Mouse (Mus musculus) kidney, postnatal 0 days (tissue): Measurements from ENCODE around the gene Wbp11. TPM values are rescaled to one million over a fixed set of nuclear protein-coding genes. Genes with fewer than 3 reads are reported as not detected.

Experiments used
- ATAC-seq: fragments of 200-750 bp; cut with Nextera tagmentation; replicated peaks from 2 replicates; pipeline ENCODE4 v1.8.0; 2017; ENCODE audit warnings: low read depth, moderate number of reproducible peaks, moderate TSS enrichment, moderate library complexity; ENCODE audit not compliant: low FRiP score
- DNase-seq: peaks from one replicate; pipeline ENCODE4 v3.0.0-alpha.2; 2016; ENCODE audit warnings: low spot score
- H3K27ac ChIP-seq: fragments of 300-500 bp; sonication (generic); 2 replicates; pipeline ENCODE4 v1.5.1; 2014; ENCODE audit warnings: mild to moderate bottlenecking
- H3K27me3 ChIP-seq: fragments of 300-500 bp; sonication (generic); 2 replicates; pipeline ENCODE4 v1.6.1; 2014; ENCODE audit warnings: low read length, mixed read lengths; ENCODE audit not compliant: insufficient read depth
- H3K36me3 ChIP-seq: fragments of 300-500 bp; sonication (generic); 2 replicates; pipeline ENCODE4 v1.6.1; 2014; ENCODE audit warnings: low read length, mixed read lengths; ENCODE audit not compliant: insufficient read depth
- H3K4me1 ChIP-seq: fragments of 300-500 bp; sonication (generic); replicated peaks from 2 replicates; pipeline ENCODE4 v1.6.1; 2014; ENCODE audit warnings: antibody characterized with exemption, low read length, mixed read lengths; ENCODE audit not compliant: insufficient read depth
- H3K4me2 ChIP-seq: fragments of 300-500 bp; sonication (generic); 2 replicates; pipeline ENCODE4 v1.6.1; 2014; ENCODE audit warnings: mild to moderate bottlenecking, low read length, moderate library complexity, mixed read lengths
- H3K4me3 ChIP-seq: fragments of 300-500 bp; sonication (generic); replicated peaks from 2 replicates; pipeline ENCODE4 v1.5.1; 2014; ENCODE audit warnings: low read depth, low read length
- H3K9ac ChIP-seq: fragments of 300-500 bp; sonication (generic); 2 replicates; pipeline ENCODE4 v1.6.1; 2014; ENCODE audit warnings: low read depth, low read length
- H3K9me3 ChIP-seq: fragments of 300-500 bp; sonication (generic); replicated peaks from 2 replicates; pipeline ENCODE4 v1.6.1; 2016; ENCODE audit warnings: low read length, inconsistent platforms, mixed read lengths
- CTCF ChIP-seq: IDR thresholded peaks from 2 replicates; pipeline ENCODE4 v1.5.1; 2016; ENCODE audit warnings: antibody characterized with exemption, low read depth, mild to moderate bottlenecking, moderate library complexity
- WGBS: fragments of 180-500 bp; shearing (Covaris S2); extraction: QIAGEN DNeasy Blood & Tissue Kit; methylation state at CpG from one replicate; pipeline ENCODE4 v1.1.7; 2014; 5-methylcytosine and 5-hydroxymethylcytosine counted together
- polyA plus RNA-seq: library from polyadenylated mRNA; unstranded; fragments of >200 nt; fragmentation: Nextera tagmentation; extraction: Ambion mirVana; gene quantifications from 2 replicates; pipeline ENCODE4 v1.2.1, GENCODE M21; 2015

Gene Wbp11
- polyA plus RNA-seq, 1 experiment from 2014 or later, result 76.4 TPM

GRCm38 (mm10) chr6:136861020-136861419 is 33.0 kb upstream of the Wbp11 start:
- H3K4me2 ChIP-seq, result no peak overlapping the region
- 34% methylated on average over 9 of the region's 9 CpGs for WGBS

GRCm38 (mm10) chr6:136858420-136858819 is 30.4 kb upstream of the Wbp11 start:
- ATAC-seq, result no peak
- 57% methylated on average over 8 of the region's 8 CpGs for WGBS
- no peaks in the 10 kb centered on the region for H3K27me3 ChIP-seq
- DNase-seq, result no peak
- no peaks in the 10 kb centered on the region for H3K36me3 ChIP-seq
- 0 out of 2 replicates have a peak, but pooled peaks cover 8% of the 10 kb centered on the region for H3K4me1 ChIP-seq
- H3K4me2 ChIP-seq, result no peak overlapping the region
- no peak for TF ChIP-seq CTCF
- no peak overlapping the region for H3K4me3 ChIP-seq
- H3K27ac ChIP-seq, result peak overlapping the region; percentile 64
- no peaks in the 10 kb centered on the region for H3K9me3 ChIP-seq
- H3K9ac ChIP-seq, result no peak overlapping the region

More at GRCm38 (mm10) chr6:136861020-136861419, 33.0 kb upstream of the Wbp11 start:
- H3K27ac ChIP-seq, result no peak overlapping the region
- DNase-seq (peak; percentile 94), ATAC-seq (0 out of 2 replicates have a peak, but pooled peaks have one; percentile 19)
- H3K36me3 ChIP-seq, result no peaks in the 10 kb centered on the region
- TF ChIP-seq CTCF, result peak; percentile 97
- H3K27me3 ChIP-seq, result no peaks in the 10 kb centered on the region
- no peaks in the 10 kb centered on the region for H3K9me3 ChIP-seq
- H3K4me3 ChIP-seq, result no peak overlapping the region
- no peak overlapping the region for H3K9ac ChIP-seq
- 0 out of 2 replicates have a peak, but pooled peaks cover 8% of the 10 kb centered on the region for H3K4me1 ChIP-seq

- 27% methylated on average over 11 of the region's 11 CpGs for WGBS
- H3K4me3 ChIP-seq, result peak overlapping the region; percentile 9; the same call in 1 of the 2 replicates
- peak overlapping the region; percentile 40; the same call in 1 of the 2 replicates for H3K4me2 ChIP-seq
- H3K9me3 ChIP-seq, result no peaks in the 10 kb centered on the region
- DNase-seq, result peak; percentile 91
- H3K4me1 ChIP-seq, result peaks cover 9% of the 10 kb centered on the region; the same call in 1 of the 2 replicates
- H3K27me3 ChIP-seq, result no peaks in the 10 kb centered on the region
- ATAC-seq, result no peak
- peak overlapping the region; percentile 83 for H3K27ac ChIP-seq
- TF ChIP-seq CTCF, result no peak
- H3K9ac ChIP-seq, result 0 out of 2 replicates have a peak overlapping the region, but pooled peaks have one; percentile 32
- H3K36me3 ChIP-seq, result no peaks in the 10 kb centered on the region
Measured at GRCm38 (mm10) chr6:136857873-136858260, 29.8 kb upstream of the Wbp11 start.

GRCm38 (mm10) chr6:136857186-136857872 is 29.3 kb upstream of the Wbp11 start, which contains the start of gene Art4:
Gene Art4, minus strand, starts transcription at chr6:136857733.
- DNase-seq (no peak), ATAC-seq (no peak)
- H3K36me3 ChIP-seq, result no peaks in the 10 kb centered on the region
- H3K4me3 ChIP-seq, result peak within 1 kb of the TSS; percentile 9; the same call in 1 of the 2 replicates
- TF ChIP-seq CTCF, result no peak
- H3K9me3 ChIP-seq, result no peaks in the 10 kb centered on the region
- no peaks in the 10 kb centered on the region for H3K27me3 ChIP-seq
- 50% methylated on average over 18 of the region's 18 CpGs for WGBS
- H3K9ac ChIP-seq, result peak within 1 kb of the TSS; percentile 32; the same call in 1 of the 2 replicates
- H3K4me1 ChIP-seq, result peaks cover 15% of the 10 kb centered on the region; the same call in 1 of the 2 replicates
- peak within 1 kb of the TSS; percentile 83 for H3K27ac ChIP-seq
- H3K4me2 ChIP-seq, result peak within 1 kb of the TSS; percentile 40; the same call in 1 of the 2 replicates

- ATAC-seq, result no peak
- no peaks in the 10 kb centered on the region for H3K36me3 ChIP-seq
- DNase-seq, result peak; percentile 44
- peak overlapping the region; percentile 15; the same call in 1 of the 2 replicates for H3K9ac ChIP-seq
- WGBS, result 45% methylated on average over 14 of the region's 14 CpGs
- H3K4me1 ChIP-seq, result peaks cover 15% of the 10 kb centered on the region; the same call in 1 of the 2 replicates
- H3K4me2 ChIP-seq, result peak overlapping the region; percentile 17
- no peaks in the 10 kb centered on the region for H3K27me3 ChIP-seq
- H3K9me3 ChIP-seq, result no peaks in the 10 kb centered on the region
- H3K4me3 ChIP-seq, result 0 out of 2 replicates have a peak overlapping the region, but pooled peaks have one; percentile 6
- TF ChIP-seq CTCF, result no peak
- peak overlapping the region; percentile 8; the same call in 1 of the 2 replicates for H3K27ac ChIP-seq
Measured at GRCm38 (mm10) chr6:136856071-136856636, 28.1 kb upstream of the Wbp11 start.

GRCm38 (mm10) chr6:136855183-136855582 is 27.1 kb upstream of the Wbp11 start:
- H3K4me1 ChIP-seq, result peaks cover 15% of the 10 kb centered on the region; the same call in 1 of the 2 replicates
- H3K4me2 ChIP-seq, result 0 out of 2 replicates have a peak overlapping the region, but pooled peaks have one; percentile 17
- ATAC-seq (no peak), DNase-seq (no peak)
- no peak overlapping the region for H3K27ac ChIP-seq
- no peak overlapping the region for H3K9ac ChIP-seq
- no peak overlapping the region for H3K4me3 ChIP-seq
- no peaks in the 10 kb centered on the region for H3K9me3 ChIP-seq
- no peak for TF ChIP-seq CTCF
- H3K27me3 ChIP-seq, result no peaks in the 10 kb centered on the region
- WGBS, result 70% methylated on average over 2 of the region's 2 CpGs
- no peaks in the 10 kb centered on the region for H3K36me3 ChIP-seq
